Mouse (Mus musculus): ENCODE measurements around the gene Plekha8.

- TF ChIP-seq CTCF (IDR thresholded peaks at IDR 0.05; ENCODE audit: extremely low read depth, insufficient read depth, insufficient read length, insufficient replicate concordance) (no peak), POLR2A (IDR thresholded peaks at IDR 0.05; ENCODE audit: low read depth, low read length) (no peak)
Measured at GRCm38 (mm10) chr6:54554341-54555110, 40.4 kb upstream of the Plekha8 start.

Measured in spleen, adult 2 months (tissue).